Mouse (Mus musculus): Measurements from ENCODE around the gene Klhl26. TPM values are rescaled to one million over a fixed set of nuclear protein-coding genes. Genes with fewer than 3 reads are reported as not detected.

The Klhl26 gene
- polyA plus RNA-seq, 1 experiment from 2014 or later: 19.6 TPM

GRCm38 (mm10) chr8:70486941-70487520 lies 10.3 kb upstream of the Klhl26 start, which contains the start of gene Tmem59l:
Gene Tmem59l (minus strand): TSS chr8:70487358.
- DNase-seq (ENCODE audit: low spot score): peak; percentile 65
- WGBS: 4% methylated on average over 33 of the region's 33 CpGs
- Histone ChIP-seq H3K9ac (ENCODE audit: low read length) (peak within 1 kb of the TSS; percentile 65), H3K4me1 (ENCODE audit: control insufficient read depth, insufficient read depth, low read length) (peaks cover 7% of the 10 kb centered on the region), H3K9me3 (replicated peaks; ENCODE audit: control insufficient read depth, low read length) (no peaks in the 10 kb centered on the region), H3K36me3 (ENCODE audit: control insufficient read depth, insufficient read depth, low read length) (no peaks in the 10 kb centered on the region), H3K4me3 (ENCODE audit: low read depth, low read length) (peak within 1 kb of the TSS; percentile 39), H3K27ac (ENCODE audit: low read depth, low read length) (no peak within 1 kb of the TSS), H3K4me2 (ENCODE audit: low read length) (peak within 1 kb of the TSS; percentile 55), H3K27me3 (replicated peaks; ENCODE audit: control insufficient read depth, insufficient read depth, low read length) (peaks cover 72% of the 10 kb centered on the region)
- ATAC-seq: peak; percentile 75

- ATAC-seq (no peak), DNase-seq (ENCODE audit: low spot score) (no peak)
- Histone ChIP-seq H3K4me1 (ENCODE audit: control insufficient read depth, insufficient read depth, low read length) (peaks cover 7% of the 10 kb centered on the region), H3K4me3 (ENCODE audit: low read depth, low read length) (peak overlapping the region; percentile 39; the same call in 1 of the 2 replicates), H3K36me3 (ENCODE audit: control insufficient read depth, insufficient read depth, low read length) (no peaks in the 10 kb centered on the region), H3K9me3 (replicated peaks; ENCODE audit: control insufficient read depth, low read length) (no peaks in the 10 kb centered on the region), H3K27ac (ENCODE audit: low read depth, low read length) (no peak overlapping the region), H3K27me3 (replicated peaks; ENCODE audit: control insufficient read depth, insufficient read depth, low read length) (peaks cover 69% of the 10 kb centered on the region), H3K9ac (ENCODE audit: low read length) (no peak overlapping the region), H3K4me2 (ENCODE audit: low read length) (peak overlapping the region; percentile 55)
- 53% methylated on average over 6 of the region's 7 CpGs for WGBS
These were observed 9.5 kb upstream of the Klhl26 start for GRCm38 (mm10) chr8:70486191-70486681.

- DNase-seq (ENCODE audit: low spot score) (no peak), ATAC-seq (no peak)
- no peak overlapping the region for H3K4me2 ChIP-seq (ENCODE audit: low read length)
- H3K36me3 ChIP-seq (ENCODE audit: control insufficient read depth, insufficient read depth, low read length): no peaks in the 10 kb centered on the region
- no peak overlapping the region for H3K27ac ChIP-seq (ENCODE audit: low read depth, low read length)
- H3K9me3 ChIP-seq (replicated peaks; ENCODE audit: control insufficient read depth, low read length): no peaks in the 10 kb centered on the region
- H3K27me3 ChIP-seq (replicated peaks; ENCODE audit: control insufficient read depth, insufficient read depth, low read length): peaks cover 40% of the 10 kb centered on the region
- 58% methylated on average over 2 of the region's 2 CpGs for WGBS
- H3K9ac ChIP-seq (ENCODE audit: low read length): no peak overlapping the region
- H3K4me3 ChIP-seq (ENCODE audit: low read depth, low read length): no peak overlapping the region
- H3K4me1 ChIP-seq (ENCODE audit: control insufficient read depth, insufficient read depth, low read length): no peaks in the 10 kb centered on the region
These were observed 6.2 kb upstream of the Klhl26 start for GRCm38 (mm10) chr8:70482943-70483342.

DNA sequence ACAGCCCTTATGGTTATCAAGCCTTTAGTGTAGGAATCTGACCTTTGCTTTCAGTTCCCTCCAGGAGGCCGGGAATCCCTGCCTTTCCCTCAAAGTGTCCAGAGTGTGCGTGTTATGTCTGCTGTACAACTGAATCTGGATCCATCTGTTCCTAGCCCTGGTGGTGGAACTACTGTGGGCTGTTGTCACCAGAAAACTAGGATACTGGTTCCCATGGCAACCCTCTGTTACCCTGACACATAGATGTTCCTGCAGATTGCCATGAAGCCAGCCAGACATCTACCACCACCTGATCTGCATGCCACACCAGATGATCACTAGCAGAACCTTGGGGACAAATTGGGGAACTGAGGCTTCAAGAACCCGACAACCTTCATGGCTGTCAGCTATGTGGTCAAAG lies 5.1 kb upstream of the Klhl26 start:
- ATAC-seq (no peak), DNase-seq (ENCODE audit: low spot score) (no peak)
- Histone ChIP-seq H3K36me3 (ENCODE audit: control insufficient read depth, insufficient read depth, low read length) (no peaks in the 10 kb centered on the region), H3K27ac (ENCODE audit: low read depth, low read length) (no peak overlapping the region), H3K4me3 (ENCODE audit: low read depth, low read length) (no peak overlapping the region), H3K4me2 (ENCODE audit: low read length) (no peak overlapping the region), H3K4me1 (ENCODE audit: control insufficient read depth, insufficient read depth, low read length) (0 out of 2 replicates have a peak, but pooled peaks cover 4% of the 10 kb centered on the region), H3K9me3 (replicated peaks; ENCODE audit: control insufficient read depth, low read length) (no peaks in the 10 kb centered on the region), H3K27me3 (replicated peaks; ENCODE audit: control insufficient read depth, insufficient read depth, low read length) (peaks cover 36% of the 10 kb centered on the region), H3K9ac (ENCODE audit: low read length) (no peak overlapping the region)
- 83% methylated on average over 3 of the region's 3 CpGs for WGBS

- H3K9me3 ChIP-seq (replicated peaks; ENCODE audit: control insufficient read depth, low read length): no peaks in the 10 kb centered on the region
- H3K4me1 ChIP-seq (ENCODE audit: control insufficient read depth, insufficient read depth, low read length): peaks cover 8% of the 10 kb centered on the region; the same call in 1 of the 2 replicates
- H3K27ac ChIP-seq (ENCODE audit: low read depth, low read length): no peak overlapping the region
- DNase-seq (ENCODE audit: low spot score): no peak
- no peaks in the 10 kb centered on the region for H3K36me3 ChIP-seq (ENCODE audit: control insufficient read depth, insufficient read depth, low read length)
- H3K9ac ChIP-seq (ENCODE audit: low read length): no peak overlapping the region; the same call in 1 of the 2 replicates
- peak overlapping the region; percentile 71 for H3K4me3 ChIP-seq (ENCODE audit: low read depth, low read length)
- H3K27me3 ChIP-seq (replicated peaks; ENCODE audit: control insufficient read depth, insufficient read depth, low read length): peaks cover 11% of the 10 kb centered on the region; the same call in 1 of the 2 replicates
- ATAC-seq: peak; percentile 40
- peak overlapping the region; percentile 71 for H3K4me2 ChIP-seq (ENCODE audit: low read length)
- 2% methylated on average over 21 of the region's 21 CpGs for WGBS
These were observed 658 bp upstream of the Klhl26 start for GRCm38 (mm10) chr8:70477269-70477982.

GRCm38 (mm10) chr8:70471856-70472255 lies 4.9 kb downstream of the Klhl26 start:
- H3K9me3 ChIP-seq (replicated peaks; ENCODE audit: control insufficient read depth, low read length): no peaks in the 10 kb centered on the region
- 98% methylated on average over 7 of the region's 7 CpGs for WGBS
- no peaks in the 10 kb centered on the region for H3K27me3 ChIP-seq (replicated peaks; ENCODE audit: control insufficient read depth, insufficient read depth, low read length)
- H3K9ac ChIP-seq (ENCODE audit: low read length): no peak overlapping the region
- no peak overlapping the region for H3K4me2 ChIP-seq (ENCODE audit: low read length)
- no peak overlapping the region for H3K4me3 ChIP-seq (ENCODE audit: low read depth, low read length)
- no peaks in the 10 kb centered on the region for H3K36me3 ChIP-seq (ENCODE audit: control insufficient read depth, insufficient read depth, low read length)
- DNase-seq (ENCODE audit: low spot score) (no peak), ATAC-seq (no peak)
- H3K27ac ChIP-seq (ENCODE audit: low read depth, low read length): no peak overlapping the region
- peaks cover 3% of the 10 kb centered on the region; the same call in 1 of the 2 replicates for H3K4me1 ChIP-seq (ENCODE audit: control insufficient read depth, insufficient read depth, low read length)

DNA sequence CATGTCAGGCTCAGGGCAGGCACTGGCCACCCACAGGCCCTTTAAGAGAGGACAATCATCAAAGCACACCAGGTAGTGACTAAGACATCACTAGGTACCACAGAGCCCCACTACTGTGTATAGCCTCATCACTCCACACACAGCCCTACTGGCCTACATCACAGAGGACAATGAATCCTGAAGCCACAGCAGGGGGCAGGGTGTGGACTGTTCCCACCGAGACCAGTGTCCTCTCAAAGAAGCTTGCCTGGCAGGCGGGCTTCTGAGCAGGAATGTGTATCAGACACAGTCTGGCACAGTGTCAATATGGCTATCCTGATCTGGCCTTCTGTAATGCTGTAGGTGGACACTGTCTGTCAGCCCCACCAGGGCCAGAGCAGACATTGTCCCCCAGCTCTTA lies 6.8 kb downstream of the Klhl26 start:
- ATAC-seq (no peak), DNase-seq (ENCODE audit: low spot score) (no peak)
- Histone ChIP-seq H3K27ac (ENCODE audit: low read depth, low read length) (no peak overlapping the region), H3K27me3 (replicated peaks; ENCODE audit: control insufficient read depth, insufficient read depth, low read length) (no peaks in the 10 kb centered on the region), H3K4me1 (ENCODE audit: control insufficient read depth, insufficient read depth, low read length) (no peaks in the 10 kb centered on the region), H3K9me3 (replicated peaks; ENCODE audit: control insufficient read depth, low read length) (no peaks in the 10 kb centered on the region), H3K9ac (ENCODE audit: low read length) (no peak overlapping the region), H3K4me3 (ENCODE audit: low read depth, low read length) (no peak overlapping the region), H3K36me3 (ENCODE audit: control insufficient read depth, insufficient read depth, low read length) (no peaks in the 10 kb centered on the region), H3K4me2 (ENCODE audit: low read length) (no peak overlapping the region)
- WGBS: 64% methylated on average over 2 of the region's 2 CpGs

- DNase-seq (ENCODE audit: low spot score) (no peak), ATAC-seq (no peak)
- WGBS: 58% methylated on average over 10 of the region's 10 CpGs
- H3K27ac ChIP-seq (ENCODE audit: low read depth, low read length): no peak overlapping the region
- H3K4me2 ChIP-seq (ENCODE audit: low read length): no peak overlapping the region
- no peaks in the 10 kb centered on the region for H3K27me3 ChIP-seq (replicated peaks; ENCODE audit: control insufficient read depth, insufficient read depth, low read length)
- no peak overlapping the region for H3K4me3 ChIP-seq (ENCODE audit: low read depth, low read length)
- H3K9ac ChIP-seq (ENCODE audit: low read length): no peak overlapping the region
- H3K36me3 ChIP-seq (ENCODE audit: control insufficient read depth, insufficient read depth, low read length): no peaks in the 10 kb centered on the region
- H3K4me1 ChIP-seq (ENCODE audit: control insufficient read depth, insufficient read depth, low read length): no peaks in the 10 kb centered on the region
- H3K9me3 ChIP-seq (replicated peaks; ENCODE audit: control insufficient read depth, low read length): no peaks in the 10 kb centered on the region
These were observed 7.4 kb downstream of the Klhl26 start for GRCm38 (mm10) chr8:70469295-70469916.

Data from forebrain, embryonic 14.5 days (tissue).